Mouse (Mus musculus): Measurements from ENCODE around the gene C5ar2.
A peak's percentile ranks its signal among the peaks of the same experiment; 100 is the strongest.
"Not testable (repeated sequence)": the region's sequence is repeated elsewhere in the genome, so short reads cannot be mapped to it uniquely, and the experiment has no call there.

Gene C5ar2

GRCm38 (mm10) chr7:16244067-16244466, at the start of gene C5ar2:
TSS of gene C5ar2 (minus strand) at chr7:16244154.
- DNase-seq (ENCODE audit: low read depth, low spot score) = no peak

- DNase-seq (ENCODE audit: low read depth, low spot score) = no peak
Measured at GRCm38 (mm10) chr7:16287791-16288190, 43.8 kb upstream of the C5ar2 start.

DNA sequence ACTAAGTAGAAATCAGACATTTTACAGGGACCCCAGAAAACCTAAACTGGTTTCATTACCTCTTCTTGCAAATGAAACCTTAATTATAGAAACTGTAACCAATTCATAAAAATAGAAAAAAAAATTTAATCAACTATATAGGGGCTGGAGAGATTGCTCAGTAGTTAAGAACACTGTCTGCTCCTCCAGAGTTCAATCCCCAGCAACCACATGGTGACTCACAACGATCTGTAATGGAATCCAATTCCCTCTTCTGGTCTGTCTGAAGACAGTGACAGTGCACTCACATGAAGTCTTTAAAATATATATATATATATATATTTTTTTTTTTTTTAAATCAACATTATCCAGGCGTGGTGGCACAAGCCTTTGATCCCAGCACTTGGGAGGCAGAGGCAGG, 43.1 kb upstream of the C5ar2 start:
- no peak for DNase-seq (ENCODE audit: low read depth, low spot score)

- peak; percentile 93 for DNase-seq (ENCODE audit: low read depth, low spot score)
Measured at GRCm38 (mm10) chr7:16286026-16286961, 42.3 kb upstream of the C5ar2 start, which contains the start of gene Ccdc9. TSS of gene Ccdc9 (minus strand) at chr7:16286795.

- no peak for DNase-seq (ENCODE audit: low read depth, low spot score)
Measured at GRCm38 (mm10) chr7:16285450-16286025, 41.6 kb upstream of the C5ar2 start.

DNA sequence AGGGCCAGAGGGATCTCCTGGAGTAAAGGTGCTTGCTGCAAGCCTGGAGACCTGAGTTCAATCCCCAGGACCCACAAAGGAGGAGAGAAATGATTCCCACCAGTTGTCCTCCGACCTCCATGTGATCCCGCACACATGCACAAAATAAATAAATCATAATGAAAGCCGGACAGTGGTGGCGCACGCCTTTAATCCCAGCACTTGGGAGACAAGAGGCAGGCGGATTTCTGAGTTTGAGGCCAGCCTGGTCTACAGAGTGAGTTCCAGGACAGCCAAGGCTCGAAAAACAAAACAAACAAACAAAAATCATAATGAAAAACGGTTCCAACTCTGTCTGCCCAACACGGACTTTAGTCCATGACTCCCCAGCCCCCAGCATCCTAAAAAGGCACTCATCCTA, 41.0 kb upstream of the C5ar2 start:
- no peak for DNase-seq (ENCODE audit: low read depth, low spot score)

DNA sequence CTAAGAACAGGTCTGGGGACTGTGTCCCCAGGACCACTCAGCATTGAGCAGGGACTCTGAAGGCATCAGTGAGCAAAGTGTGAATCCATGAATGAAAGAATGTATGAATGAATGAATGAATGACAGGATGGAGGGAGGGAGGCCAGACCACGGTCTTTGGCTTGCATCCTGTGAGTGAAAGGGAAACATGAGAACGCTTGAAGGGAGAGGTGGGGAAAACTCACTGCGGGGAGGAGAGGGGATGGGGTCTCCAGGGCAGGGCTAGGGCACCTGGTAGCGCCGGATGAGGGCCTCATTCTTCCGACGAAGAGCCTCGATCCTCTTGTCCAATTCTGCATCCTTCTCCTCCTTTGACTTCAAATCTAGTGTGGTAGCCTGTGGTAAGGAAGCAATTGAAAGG, 40.0 kb upstream of the C5ar2 start:
- DNase-seq (ENCODE audit: low read depth, low spot score) = no peak

GRCm38 (mm10) chr7:16282334-16282733, 38.4 kb upstream of the C5ar2 start:
- no peak for DNase-seq (ENCODE audit: low read depth, low spot score)

DNA sequence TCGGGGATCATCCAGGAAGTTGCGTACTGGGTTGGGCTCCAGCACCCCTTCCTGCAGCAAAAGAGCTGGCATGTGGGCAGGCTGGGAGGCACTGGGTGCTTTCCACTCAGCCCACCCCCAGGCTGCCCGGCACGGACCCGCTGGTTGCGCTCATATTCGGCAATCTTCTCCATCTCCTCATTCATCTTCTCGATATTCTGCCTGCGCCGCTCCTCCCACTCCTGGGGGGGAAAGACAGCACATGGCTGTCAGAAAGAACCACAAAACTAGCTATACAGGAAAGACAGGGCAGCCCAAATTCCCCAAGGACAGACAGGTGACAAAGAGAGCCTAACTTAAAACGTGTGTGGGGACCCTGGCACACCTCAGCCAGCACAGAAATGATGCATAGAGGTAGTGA, 36.8 kb upstream of the C5ar2 start:
- DNase-seq (ENCODE audit: low read depth, low spot score) = no peak

- DNase-seq (ENCODE audit: low read depth, low spot score) = no peak
Measured at GRCm38 (mm10) chr7:16274922-16275890, 31.3 kb upstream of the C5ar2 start.

GRCm38 (mm10) chr7:16273766-16274140, 29.8 kb upstream of the C5ar2 start:
- DNase-seq (ENCODE audit: low read depth, low spot score) = no peak

- peak; percentile 79 for DNase-seq (ENCODE audit: low read depth, low spot score)
Measured at GRCm38 (mm10) chr7:16273081-16273765, 29.3 kb upstream of the C5ar2 start, which contains the start of gene Inafm1. TSS of gene Inafm1 (minus strand) at chr7:16273617.

DNA sequence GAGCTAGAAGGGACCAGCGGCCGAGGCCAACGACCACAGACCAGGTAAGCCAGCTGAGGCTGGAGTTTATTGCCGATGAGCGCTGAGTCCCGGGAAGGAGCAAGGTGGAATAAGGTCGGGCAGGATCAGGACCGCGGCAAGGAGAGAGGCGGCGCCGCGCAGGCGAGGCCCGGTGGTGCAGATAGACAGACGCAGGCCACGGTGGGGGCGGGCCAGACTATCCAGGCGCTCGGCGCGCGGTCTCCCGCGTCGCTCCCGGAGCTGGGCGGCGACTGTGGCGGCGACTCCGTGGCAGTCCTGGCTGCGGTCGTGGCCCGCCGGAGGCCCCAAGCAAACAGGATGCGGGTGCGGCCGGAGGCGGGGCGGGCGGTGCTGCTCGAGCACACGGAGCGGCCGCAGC, 28.7 kb upstream of the C5ar2 start:
- DNase-seq (ENCODE audit: low read depth, low spot score) = no peak

DNA sequence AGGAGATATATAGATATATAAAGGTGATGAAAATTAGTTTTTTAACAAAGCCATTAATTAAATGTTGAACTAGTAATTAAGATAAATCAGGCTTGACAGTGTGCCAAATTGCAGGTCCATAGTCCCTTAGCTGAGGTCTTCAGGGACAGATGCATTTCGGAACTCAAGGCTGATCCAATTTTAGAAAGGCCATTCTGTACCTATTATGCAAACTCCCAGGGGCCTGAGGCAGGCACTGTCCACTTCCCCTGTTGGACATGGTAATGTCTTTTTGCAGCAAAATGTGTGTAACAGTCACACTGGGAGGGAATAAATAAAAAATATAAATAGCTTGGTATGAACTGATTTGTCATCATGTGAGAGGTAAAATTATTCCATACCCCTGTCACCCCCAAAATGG, 27.2 kb upstream of the C5ar2 start:
- DNase-seq (ENCODE audit: low read depth, low spot score) = no peak

DNA sequence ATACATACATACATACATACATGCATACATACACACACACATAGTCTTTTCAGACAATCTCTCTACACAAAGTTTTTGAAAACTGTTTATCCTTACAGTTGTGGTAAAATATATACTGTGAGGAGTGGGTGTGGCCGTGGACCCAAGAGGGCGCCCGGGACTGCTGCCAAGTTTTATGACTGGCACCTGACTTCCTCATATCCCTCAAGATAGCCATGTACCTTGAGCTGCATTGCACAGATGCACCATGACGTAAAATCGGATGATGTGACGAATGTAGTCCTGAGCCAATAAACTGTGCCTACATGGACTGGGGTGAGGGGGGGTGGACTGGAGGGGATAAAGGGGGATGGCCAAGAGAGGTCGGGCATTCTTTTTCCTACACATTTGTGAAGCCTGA, 22.6 kb upstream of the C5ar2 start:
- DNase-seq (ENCODE audit: low read depth, low spot score) = not testable (repeated sequence)

GRCm38 (mm10) chr7:16265856-16266255, 21.9 kb upstream of the C5ar2 start:
- DNase-seq (ENCODE audit: low read depth, low spot score) = no peak

- no peak for DNase-seq (ENCODE audit: low read depth, low spot score)
Measured at GRCm38 (mm10) chr7:16263843-16264242, 19.9 kb upstream of the C5ar2 start.

- no peak for DNase-seq (ENCODE audit: low read depth, low spot score)
Measured at GRCm38 (mm10) chr7:16263015-16263787, 19.2 kb upstream of the C5ar2 start.

DNA sequence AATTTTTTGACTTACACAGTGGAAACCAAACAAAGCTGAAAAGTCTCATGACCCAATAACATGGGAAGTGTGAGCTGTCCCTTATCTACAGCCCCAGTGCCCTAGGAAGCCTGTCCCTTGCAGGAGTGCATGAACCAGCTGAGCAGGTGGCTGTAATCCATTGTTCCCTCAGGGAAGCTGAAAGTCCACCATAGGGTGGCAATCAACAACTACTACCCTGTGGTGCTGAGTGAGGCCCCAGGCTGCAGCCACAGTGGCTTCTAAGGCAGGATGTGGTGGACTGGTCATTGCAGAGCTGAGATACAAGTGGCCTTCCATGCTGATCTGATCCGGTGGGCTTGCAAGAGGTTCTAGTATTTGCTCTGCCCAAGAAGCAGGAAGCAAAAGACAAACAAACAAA, 17.1 kb upstream of the C5ar2 start:
- DNase-seq (ENCODE audit: low read depth, low spot score) = no peak

GRCm38 (mm10) chr7:16259110-16259590, 15.2 kb upstream of the C5ar2 start, which contains the start of gene C5ar1:
TSS of gene C5ar1 (minus strand) at chr7:16259540.
- no peak for DNase-seq (ENCODE audit: low read depth, low spot score)

Data from WW6 (cell line).